Mouse (Mus musculus) frontal cortex, postnatal 10 days (tissue): ENCODE measurements at regions not wholly inside any gene's neighbourhood (a gene's known extent, or its start where the extent isn't known, plus 50 kb on each side); places are given as distances from the start of the nearest gene placed in this dataset.
A peak's percentile ranks its signal among the peaks of the same experiment; 100 is the strongest.

ENCODE experiments used
- DNase-seq, 2 experiments: peaks; one replicate each; pipeline ENCODE4 v3.0.0; 2022; ENCODE audit warnings: low spot score in 2 of 2, mixed read lengths in 1 of 2

GRCm38 (mm10) chr2:117543301-117543782 lies 200.5 kb upstream of the Rasgrp1 start:
- DNase-seq = peak in 1 of 2 experiments; percentile 8

- DNase-seq = no peak
These were observed 205.5 kb upstream of the Rasgrp1 start for GRCm38 (mm10) chr2:117548273-117548672.

DNA sequence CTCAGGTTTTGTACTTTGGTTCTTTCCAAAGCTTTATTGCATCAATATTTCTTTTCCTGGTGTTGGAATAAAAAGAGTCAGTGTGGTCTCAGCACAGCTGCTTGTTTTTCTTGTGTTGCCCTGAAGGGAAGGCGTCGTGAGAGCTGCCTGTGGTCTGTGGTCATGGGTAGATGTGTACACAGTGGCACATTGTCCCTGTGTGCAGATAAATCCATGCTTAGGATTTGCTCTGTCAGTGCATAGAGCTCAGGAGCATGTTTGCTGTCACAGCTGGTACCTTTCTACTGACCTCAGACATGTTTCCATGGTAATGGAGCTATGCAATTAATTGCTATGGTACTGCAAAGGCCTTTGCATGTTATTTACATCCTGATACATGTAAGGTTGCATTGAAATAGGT lies 213.5 kb upstream of the Rasgrp1 start:
- no peak for DNase-seq

GRCm38 (mm10) chr2:117570987-117571386 lies 228.2 kb upstream of the Rasgrp1 start:
- no peak for DNase-seq

DNA sequence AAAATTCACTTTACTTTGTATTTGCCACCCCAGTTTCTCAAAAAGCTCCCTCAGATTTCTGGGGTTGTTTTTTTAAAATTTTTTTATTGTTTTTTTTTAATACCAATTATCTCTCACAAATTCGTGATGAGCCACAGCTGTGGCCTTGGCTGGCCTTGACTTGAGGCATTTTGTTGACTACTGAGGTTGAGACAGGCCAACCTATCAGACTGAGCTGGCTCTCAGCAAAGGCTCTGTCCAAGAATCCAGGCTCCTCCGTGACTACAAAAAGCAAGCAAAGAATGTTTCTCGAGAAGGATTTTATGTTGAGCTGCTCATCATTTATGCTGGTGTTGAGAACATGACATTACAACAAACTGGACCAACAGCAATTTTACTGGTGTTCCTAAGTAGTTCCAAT lies 244.6 kb upstream of the Rasgrp1 start:
- DNase-seq = no peak

DNA sequence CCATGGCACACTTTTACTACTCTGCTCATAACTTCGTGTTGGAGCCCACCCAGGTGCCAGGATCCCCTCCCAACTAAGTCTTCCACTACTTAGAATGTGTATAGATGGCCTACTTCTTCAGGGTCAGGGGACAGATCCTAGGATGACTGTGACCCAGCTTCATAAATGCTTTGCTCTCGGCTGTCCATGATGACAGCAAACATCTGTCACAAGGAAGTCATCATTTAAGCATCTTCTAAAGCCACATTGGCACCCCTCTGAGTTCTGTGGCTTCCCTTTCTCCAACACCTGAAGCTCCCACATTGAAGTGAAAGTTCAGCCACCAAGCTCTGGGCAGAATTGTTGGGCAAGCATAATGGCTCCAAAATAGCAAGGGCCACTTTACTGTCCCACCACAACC lies 252.2 kb upstream of the Rasgrp1 start:
- no peak for DNase-seq

DNA sequence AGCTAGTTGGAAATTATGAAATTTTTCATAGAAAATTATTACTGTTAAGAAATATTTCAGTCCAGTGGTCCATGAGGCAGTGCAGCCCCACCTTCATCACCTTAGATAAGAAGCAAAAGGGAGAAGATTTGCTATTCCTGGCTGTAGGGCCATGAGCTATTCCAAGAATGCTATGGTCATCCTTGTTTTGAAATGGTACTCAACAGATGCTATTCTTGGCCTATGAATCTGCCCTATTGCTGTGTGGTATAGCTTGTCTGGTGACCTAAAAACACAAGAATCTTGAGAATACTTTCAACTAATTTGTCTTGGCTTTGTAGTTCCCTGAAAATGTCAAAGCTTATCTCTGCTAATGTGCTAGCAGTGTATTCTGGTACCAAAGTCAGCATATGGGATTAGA lies 254.8 kb upstream of the Rasgrp1 start:
- DNase-seq = no peak

DNA sequence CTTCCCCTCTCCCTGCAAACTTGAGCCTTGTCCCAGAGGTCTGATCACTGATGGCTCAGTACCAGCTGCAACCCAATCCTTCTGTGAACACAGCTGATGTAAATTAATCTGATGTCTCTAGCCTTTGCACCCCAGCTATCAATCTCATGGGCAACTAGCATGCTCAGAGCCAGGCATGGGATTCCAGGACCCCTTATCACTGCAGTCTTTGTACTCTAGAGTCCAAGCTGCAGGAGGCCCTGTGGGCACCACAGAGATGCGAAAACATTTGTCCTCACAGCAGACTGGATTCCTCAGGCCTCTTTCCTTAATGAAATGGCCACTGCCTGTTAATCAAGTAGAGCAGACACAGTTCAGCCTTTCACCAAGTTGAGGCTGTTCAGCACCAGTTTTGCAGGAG lies 272.0 kb upstream of the Rasgrp1 start:
- DNase-seq = no peak

DNA sequence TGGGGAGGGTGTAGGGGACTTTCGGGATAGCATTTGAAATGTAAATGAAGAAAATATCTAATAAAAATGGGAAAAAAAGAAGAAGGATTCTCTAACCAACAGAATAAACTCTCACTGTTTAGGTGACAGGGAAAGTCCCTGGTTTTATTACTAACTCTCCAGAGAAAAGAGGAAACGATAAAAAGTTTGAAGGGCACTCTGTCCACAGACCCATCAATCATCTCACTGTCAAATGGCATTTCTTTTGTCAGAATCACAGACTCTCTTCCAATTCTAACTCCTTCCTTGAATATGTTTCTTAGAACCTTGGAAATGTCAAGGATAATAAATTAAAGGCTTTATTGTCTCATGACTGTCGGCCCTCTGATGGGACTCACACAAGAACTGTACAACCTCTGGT lies 275.3 kb upstream of the Rasgrp1 start:
- DNase-seq = no peak

- no peak for DNase-seq
These were observed 281.2 kb upstream of the Rasgrp1 start for GRCm38 (mm10) chr2:117623955-117624354.

- DNase-seq = no peak
These were observed 292.1 kb upstream of the Rasgrp1 start for GRCm38 (mm10) chr2:117634906-117635305.

DNA sequence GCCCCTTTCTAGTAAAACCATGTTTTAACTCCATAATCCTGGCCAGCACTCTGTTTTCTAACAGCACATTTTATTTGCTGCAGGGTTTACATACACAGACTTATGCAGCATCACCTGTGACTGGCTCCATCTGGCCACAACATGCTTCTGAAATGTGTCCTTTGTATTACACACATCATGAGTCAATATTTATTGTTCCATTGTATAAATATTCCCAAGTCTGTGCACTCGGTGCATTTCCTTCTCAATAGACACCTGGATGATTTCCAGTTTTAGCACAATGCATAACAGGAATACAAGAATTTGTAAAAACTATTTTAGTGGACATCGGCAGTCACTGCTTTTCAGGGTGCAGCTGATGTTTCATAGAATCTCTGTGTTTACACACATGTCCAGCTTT lies 294.6 kb upstream of the Rasgrp1 start:
- DNase-seq = no peak

DNA sequence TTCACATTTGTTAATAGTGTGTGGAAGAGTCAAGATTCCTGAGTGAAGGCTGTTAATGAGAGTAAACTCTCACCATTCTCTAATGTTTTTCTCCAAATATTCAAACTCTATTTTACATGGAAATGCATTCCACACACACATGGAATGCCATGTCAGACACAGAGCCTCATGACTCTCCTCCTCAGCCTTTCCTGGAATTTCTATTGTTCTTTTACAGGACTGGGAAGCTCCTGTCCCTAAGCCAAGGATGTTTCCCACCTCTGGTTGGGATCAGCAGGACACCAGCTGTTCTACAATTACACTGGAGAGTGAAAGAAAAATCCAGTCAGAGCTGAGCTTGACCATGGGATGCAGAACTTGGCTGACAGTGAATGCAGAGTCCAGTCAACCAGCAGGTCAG lies 309.3 kb upstream of the Rasgrp1 start:
- DNase-seq = no peak

- DNase-seq = no peak
These were observed 309.8 kb upstream of the Rasgrp1 start for GRCm38 (mm10) chr2:117652647-117653046.

DNA sequence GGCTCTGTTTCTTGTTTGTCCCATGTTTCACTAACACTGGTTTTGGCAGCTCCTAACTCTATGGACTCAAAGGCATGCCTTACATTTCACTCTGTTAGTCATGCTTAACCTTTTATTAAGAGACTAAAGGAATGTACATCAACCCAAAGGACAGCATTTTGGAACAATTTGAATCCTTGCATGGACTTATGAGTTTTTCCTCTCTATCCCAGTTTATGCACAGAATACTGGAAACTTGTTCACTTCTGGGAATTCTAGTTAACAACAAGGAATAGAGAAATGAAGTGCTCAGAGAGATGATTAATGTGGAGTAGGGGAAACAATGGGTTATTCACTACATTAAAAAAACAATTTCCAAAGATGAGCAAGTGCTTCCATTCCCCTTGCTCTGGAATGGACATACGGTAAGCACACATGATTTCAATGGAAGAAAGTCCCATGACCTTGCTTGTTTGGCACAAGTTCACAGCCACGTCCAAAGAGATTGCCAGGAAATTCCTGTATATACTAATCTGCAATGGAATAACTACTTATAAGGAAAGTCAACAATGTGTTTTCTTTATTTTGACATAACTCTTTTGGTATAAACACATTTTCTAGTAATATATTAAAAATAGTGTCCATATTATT lies 313.9 kb upstream of the Rasgrp1 start:
- no peak for DNase-seq

- no peak for DNase-seq
These were observed 317.6 kb upstream of the Rasgrp1 start for GRCm38 (mm10) chr2:117660217-117660924.

DNA sequence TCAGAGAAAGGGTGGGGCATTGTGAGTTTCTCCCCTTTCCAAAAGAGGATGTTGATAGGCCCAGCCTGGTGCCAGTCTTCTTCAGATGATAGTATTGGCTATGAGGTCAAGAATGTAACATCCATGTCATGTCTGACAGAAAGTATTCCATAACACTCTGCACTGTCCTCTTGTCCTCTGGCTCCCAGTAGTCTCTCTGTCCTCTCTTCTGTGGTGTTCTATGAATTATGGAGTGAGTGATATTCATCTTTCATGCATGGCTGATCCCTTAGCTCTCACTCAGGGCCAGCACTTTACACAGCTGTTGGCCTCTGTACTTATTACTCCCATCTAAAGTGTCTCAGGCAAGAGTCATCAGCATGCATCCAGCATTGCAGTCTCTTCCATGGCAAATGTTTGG lies 319.9 kb upstream of the Rasgrp1 start:
- no peak for DNase-seq

DNA sequence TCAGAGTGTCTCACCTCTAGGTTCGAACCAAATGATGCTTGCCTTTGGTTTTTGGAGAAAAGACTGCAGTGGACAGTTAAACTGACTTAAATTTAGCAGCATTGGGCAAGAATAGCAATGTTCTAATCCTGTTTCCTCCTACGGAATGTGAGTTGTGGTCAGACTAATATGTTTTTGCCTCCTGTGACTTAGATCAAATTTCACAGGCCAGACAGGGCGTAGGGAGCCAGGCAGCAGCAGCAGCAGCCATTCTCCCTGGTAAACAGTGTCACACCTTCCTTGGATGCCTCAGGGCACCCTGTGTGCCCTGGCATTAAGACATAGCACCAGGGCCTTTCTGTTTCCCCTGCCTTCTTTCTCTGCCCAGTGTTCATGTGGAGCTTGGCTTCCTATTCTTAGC lies 323.7 kb upstream of the Rasgrp1 start:
- DNase-seq = no peak

- DNase-seq = no peak
These were observed 325.3 kb upstream of the Rasgrp1 start for GRCm38 (mm10) chr2:117668137-117668536.

- no peak for DNase-seq
These were observed 332.1 kb upstream of the Rasgrp1 start for GRCm38 (mm10) chr2:117674877-117675276.

DNA sequence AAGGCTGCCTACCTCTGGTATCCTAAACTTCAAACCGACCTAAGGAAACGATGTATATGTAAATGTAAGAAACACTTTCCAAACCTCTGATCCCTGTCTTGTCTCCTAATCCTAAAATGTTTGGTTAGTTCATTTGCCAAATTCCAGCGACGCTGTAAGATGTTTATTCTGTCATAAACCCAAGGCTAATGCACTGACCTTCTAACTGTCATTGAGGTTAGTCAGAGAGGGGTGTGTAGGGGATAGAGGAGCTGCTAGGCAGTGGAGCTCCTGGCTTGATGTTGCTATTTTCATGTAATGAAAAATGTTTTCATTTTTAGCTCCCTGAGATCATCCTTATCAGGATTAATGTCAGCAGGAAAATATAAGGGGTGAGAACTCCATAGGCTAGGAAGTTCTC lies 335.8 kb upstream of the Rasgrp1 start:
- DNase-seq = no peak

DNA sequence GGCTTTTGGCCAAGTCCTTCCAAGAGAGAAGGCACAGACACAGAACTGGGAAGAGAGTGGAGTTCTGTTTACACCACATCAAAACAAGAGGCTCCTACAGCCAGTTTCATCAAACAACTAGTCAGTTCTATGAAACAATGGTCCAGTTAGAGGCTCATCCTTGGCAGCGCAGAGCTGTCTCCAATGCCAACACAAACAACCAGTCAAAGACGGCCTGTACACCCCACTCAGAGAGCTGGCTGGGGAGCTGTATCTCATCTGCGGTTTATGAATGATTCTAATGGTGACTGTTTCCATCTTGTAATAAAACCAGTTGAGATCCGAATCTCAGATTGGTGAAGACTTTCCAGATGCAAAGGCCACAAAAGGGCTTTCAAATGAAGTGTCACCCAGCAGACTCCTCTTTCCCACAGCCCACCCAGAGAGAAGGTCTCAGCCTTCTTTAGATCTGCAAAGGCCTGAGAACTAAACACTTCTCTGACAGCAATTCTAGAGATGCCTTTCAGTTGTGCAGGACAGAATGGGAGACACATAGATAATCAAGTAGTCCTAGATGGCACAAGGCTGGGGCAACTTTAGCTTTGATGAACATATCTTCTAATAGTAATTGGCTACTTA lies 343.1 kb upstream of the Rasgrp1 start:
- DNase-seq = no peak

DNA sequence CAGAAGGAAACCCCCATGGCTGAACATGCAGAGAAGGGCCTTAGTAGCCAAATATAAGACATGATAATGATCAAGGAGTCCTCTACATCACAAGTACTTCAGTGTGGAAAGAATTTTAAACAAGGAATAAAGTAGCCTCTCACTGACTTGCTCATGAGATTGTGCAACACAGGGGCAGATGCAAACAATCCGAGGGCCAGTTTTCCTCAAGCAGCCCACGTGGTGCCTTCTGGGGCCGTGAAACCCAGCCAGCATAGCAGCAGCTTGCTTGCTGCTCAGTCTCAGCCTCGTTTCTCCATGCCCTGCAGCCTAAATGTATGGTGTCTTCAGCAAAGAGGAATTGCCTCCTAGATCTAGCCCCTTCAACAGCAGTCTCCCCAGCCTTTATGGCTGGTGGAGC lies 350.7 kb upstream of the Rasgrp1 start:
- no peak for DNase-seq
